Mouse (Mus musculus) adrenal gland, adult 2 months (tissue): ENCODE measurements around the gene Mylip. TPM values are rescaled to one million over a fixed set of nuclear protein-coding genes. Genes with fewer than 3 reads are reported as not detected.
A peak's percentile ranks its signal among the peaks of the same experiment; 100 is the strongest.

ENCODE experiments used
- DNase-seq: peaks from one replicate; pipeline ENCODE4 v3.0.0; 2021
- polyA plus RNA-seq: library from polyadenylated mRNA; depleted of rRNA; stranded (reverse); fragments of >200 nt; gene quantifications from 2 replicates; pipeline ENCODE4 v1.2.3, GENCODE M21; 2012
- total RNA-seq, 2 experiments: library from RNA; stranded (reverse); gene quantifications; 2 replicates each; pipeline ENCODE4 v1.2.3; 2021

Mylip gene
- total and polyA plus RNA-seq, 3 experiments: 6.4 to 13.6 (median 6.6) TPM

- peak; percentile 26 for DNase-seq
Measured at GRCm38 (mm10) chr13:45390962-45391853, 1.7 kb downstream of the Mylip start.

GRCm38 (mm10) chr13:45391854-45392454 lies 2.4 kb downstream of the Mylip start:
- peak; percentile 31 for DNase-seq

GRCm38 (mm10) chr13:45394221-45394768 lies 4.8 kb downstream of the Mylip start:
- DNase-seq: no peak

- no peak for DNase-seq
Measured at GRCm38 (mm10) chr13:45396724-45397123, 7.2 kb downstream of the Mylip start.

GRCm38 (mm10) chr13:45397240-45397639 lies 7.7 kb downstream of the Mylip start:
- DNase-seq: no peak

- no peak for DNase-seq
Measured at GRCm38 (mm10) chr13:45397896-45398805, 8.6 kb downstream of the Mylip start.

GRCm38 (mm10) chr13:45400700-45401099 lies 11.2 kb downstream of the Mylip start:
- DNase-seq: no peak

- no peak for DNase-seq
Measured at GRCm38 (mm10) chr13:45401816-45402215, 12.3 kb downstream of the Mylip start.

GRCm38 (mm10) chr13:45402316-45403039 lies 12.9 kb downstream of the Mylip start:
- DNase-seq: no peak

- DNase-seq: no peak
Measured at GRCm38 (mm10) chr13:45404269-45404668, 14.7 kb downstream of the Mylip start.

GRCm38 (mm10) chr13:45405194-45405810 lies 15.8 kb downstream of the Mylip start:
- no peak for DNase-seq

- no peak for DNase-seq
Measured at GRCm38 (mm10) chr13:45406289-45406688, 16.7 kb downstream of the Mylip start.

- DNase-seq: no peak
Measured at GRCm38 (mm10) chr13:45406703-45407102, 17.2 kb downstream of the Mylip start.

- no peak for DNase-seq
Measured at GRCm38 (mm10) chr13:45410936-45411335, 21.4 kb downstream of the Mylip start.

- no peak for DNase-seq
Measured at GRCm38 (mm10) chr13:45413066-45413465, 23.5 kb downstream of the Mylip start.

GRCm38 (mm10) chr13:45414031-45414430 lies 24.5 kb downstream of the Mylip start:
- no peak for DNase-seq

GRCm38 (mm10) chr13:45416621-45417057 lies 27.1 kb downstream of the Mylip start:
- no peak for DNase-seq

- DNase-seq: no peak
Measured at GRCm38 (mm10) chr13:45418986-45419385, 29.4 kb downstream of the Mylip start.

GRCm38 (mm10) chr13:45422251-45422650 lies 32.7 kb downstream of the Mylip start:
- DNase-seq: no peak

- DNase-seq: no peak
Measured at GRCm38 (mm10) chr13:45422709-45423108, 33.2 kb downstream of the Mylip start.

GRCm38 (mm10) chr13:45423905-45424304 lies 34.4 kb downstream of the Mylip start:
- DNase-seq: no peak
